Mouse (Mus musculus): Measurements from ENCODE around the gene Acap3. TPM values are rescaled to one million over a fixed set of nuclear protein-coding genes. Genes with fewer than 3 reads are reported as not detected.
A peak's percentile ranks its signal among the peaks of the same experiment; 100 is the strongest.

Gene Acap3
- polyA plus RNA-seq, 1 experiment from 2014 or later, result 24.3 TPM

- Histone ChIP-seq H3K9me3 (replicated peaks) (no peaks in the 10 kb centered on the region), H3K27ac (replicated peaks) (no peak overlapping the region), H3K36me3 (peaks cover 92% of the 10 kb centered on the region), H3K4me1 (peaks cover 8% of the 10 kb centered on the region; the same call in 1 of the 2 replicates), H3K27me3 (ENCODE audit: low read depth, poor library complexity, severe bottlenecking) (no peaks in the 10 kb centered on the region), H3K4me3 (no peak overlapping the region)
- 95% methylated on average over 12 of the region's 12 CpGs for WGBS
- DNase-seq (ENCODE audit: low spot score), result no peak
Observed at GRCm38 (mm10) chr4:155856071-155856470, 35.6 kb upstream of the Acap3 start.

DNA sequence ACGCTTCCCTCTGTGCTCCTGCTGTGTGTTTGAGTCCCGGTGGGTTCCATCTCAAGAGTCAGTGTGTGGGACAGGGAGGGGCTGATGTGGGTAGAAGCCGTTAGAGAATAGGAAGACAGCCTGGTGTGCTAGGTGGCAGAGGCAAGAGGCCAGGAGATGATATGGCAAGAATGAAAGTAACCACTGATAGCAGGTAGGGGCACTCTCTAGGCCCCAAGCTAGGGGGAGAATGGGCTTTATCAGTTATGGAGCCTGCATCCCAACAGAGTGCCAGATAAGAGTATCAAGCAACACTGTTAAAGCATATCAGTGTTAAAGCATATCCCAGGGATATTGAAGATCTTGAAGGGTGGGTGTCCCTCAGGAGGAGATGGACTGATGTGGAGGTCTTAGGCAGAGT is 34.7 kb upstream of the Acap3 start:
- Histone ChIP-seq H3K27me3 (ENCODE audit: low read depth, poor library complexity, severe bottlenecking) (no peaks in the 10 kb centered on the region), H3K4me1 (peaks cover 8% of the 10 kb centered on the region; the same call in 1 of the 2 replicates), H3K9me3 (replicated peaks) (no peaks in the 10 kb centered on the region), H3K4me3 (no peak overlapping the region; the same call in 1 of the 2 replicates), H3K36me3 (peaks cover 98% of the 10 kb centered on the region), H3K27ac (replicated peaks) (no peak overlapping the region)
- no peak for DNase-seq (ENCODE audit: low spot score)
- WGBS, result 87% methylated on average over 3 of the region's 3 CpGs

- no peaks in the 10 kb centered on the region for H3K9me3 ChIP-seq (replicated peaks)
- H3K36me3 ChIP-seq, result peaks cover 83% of the 10 kb centered on the region
- WGBS, result 26% methylated on average over 13 of the region's 13 CpGs
- DNase-seq (ENCODE audit: low spot score), result peak; percentile 68
- no peak overlapping the region for H3K27ac ChIP-seq (replicated peaks)
- no peak overlapping the region for H3K4me3 ChIP-seq
- peaks cover 8% of the 10 kb centered on the region; the same call in 1 of the 2 replicates for H3K4me1 ChIP-seq
- no peaks in the 10 kb centered on the region for H3K27me3 ChIP-seq (ENCODE audit: low read depth, poor library complexity, severe bottlenecking)
Observed at GRCm38 (mm10) chr4:155859318-155859717, 32.3 kb upstream of the Acap3 start.

GRCm38 (mm10) chr4:155861787-155862186 is 29.8 kb upstream of the Acap3 start:
- WGBS, result 95% methylated on average over 7 of the region's 7 CpGs
- no peak overlapping the region for H3K4me3 ChIP-seq
- H3K27me3 ChIP-seq (ENCODE audit: low read depth, poor library complexity, severe bottlenecking), result no peaks in the 10 kb centered on the region
- DNase-seq (ENCODE audit: low spot score), result no peak
- no peaks in the 10 kb centered on the region for H3K9me3 ChIP-seq (replicated peaks)
- peaks cover 8% of the 10 kb centered on the region; the same call in 1 of the 2 replicates for H3K4me1 ChIP-seq
- H3K36me3 ChIP-seq, result peaks cover 81% of the 10 kb centered on the region
- no peak overlapping the region for H3K27ac ChIP-seq (replicated peaks)

DNA sequence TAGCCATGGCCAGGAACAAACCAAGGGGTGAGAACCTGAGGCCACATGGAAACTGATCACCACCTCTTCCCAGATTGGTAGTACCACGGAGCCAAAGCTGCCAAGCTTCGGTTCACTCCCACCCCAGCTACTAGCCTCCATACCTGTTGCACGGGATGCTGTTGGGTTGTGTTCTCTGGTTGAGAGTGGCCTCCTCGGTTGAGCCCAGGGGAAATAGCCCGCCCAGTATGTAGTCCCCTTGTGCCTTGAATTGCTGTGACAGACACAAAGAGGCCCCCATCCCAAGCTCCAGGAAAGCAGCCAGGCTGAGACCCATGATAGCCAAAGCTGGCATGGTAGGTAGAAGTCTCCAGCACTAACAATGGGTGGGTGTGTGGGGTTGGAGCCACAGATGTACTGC is 28.6 kb upstream of the Acap3 start, which contains the start of gene Tas1r3:
Gene Tas1r3, minus strand, starts transcription at position 362 of the 400 bp plus-strand sequence.
- H3K9me3 ChIP-seq (replicated peaks), result no peaks in the 10 kb centered on the region
- peaks cover 8% of the 10 kb centered on the region; the same call in 1 of the 2 replicates for H3K4me1 ChIP-seq
- peaks cover 73% of the 10 kb centered on the region for H3K36me3 ChIP-seq
- no peak for DNase-seq (ENCODE audit: low spot score)
- H3K4me3 ChIP-seq, result no peak within 1 kb of the TSS
- WGBS, result 77% methylated on average over 5 of the region's 5 CpGs
- H3K27ac ChIP-seq (replicated peaks), result no peak within 1 kb of the TSS
- no peaks in the 10 kb centered on the region for H3K27me3 ChIP-seq (ENCODE audit: low read depth, poor library complexity, severe bottlenecking)

- DNase-seq (ENCODE audit: low spot score), result no peak
- Histone ChIP-seq H3K9me3 (replicated peaks) (no peaks in the 10 kb centered on the region), H3K36me3 (peaks cover 55% of the 10 kb centered on the region), H3K4me1 (peaks cover 30% of the 10 kb centered on the region), H3K27me3 (ENCODE audit: low read depth, poor library complexity, severe bottlenecking) (no peaks in the 10 kb centered on the region), H3K4me3 (peak overlapping the region; percentile 82), H3K27ac (replicated peaks) (peak overlapping the region; percentile 88)
- WGBS, result 12% methylated on average over 22 of the region's 22 CpGs
Observed at GRCm38 (mm10) chr4:155868614-155869298, 22.9 kb upstream of the Acap3 start.

DNA sequence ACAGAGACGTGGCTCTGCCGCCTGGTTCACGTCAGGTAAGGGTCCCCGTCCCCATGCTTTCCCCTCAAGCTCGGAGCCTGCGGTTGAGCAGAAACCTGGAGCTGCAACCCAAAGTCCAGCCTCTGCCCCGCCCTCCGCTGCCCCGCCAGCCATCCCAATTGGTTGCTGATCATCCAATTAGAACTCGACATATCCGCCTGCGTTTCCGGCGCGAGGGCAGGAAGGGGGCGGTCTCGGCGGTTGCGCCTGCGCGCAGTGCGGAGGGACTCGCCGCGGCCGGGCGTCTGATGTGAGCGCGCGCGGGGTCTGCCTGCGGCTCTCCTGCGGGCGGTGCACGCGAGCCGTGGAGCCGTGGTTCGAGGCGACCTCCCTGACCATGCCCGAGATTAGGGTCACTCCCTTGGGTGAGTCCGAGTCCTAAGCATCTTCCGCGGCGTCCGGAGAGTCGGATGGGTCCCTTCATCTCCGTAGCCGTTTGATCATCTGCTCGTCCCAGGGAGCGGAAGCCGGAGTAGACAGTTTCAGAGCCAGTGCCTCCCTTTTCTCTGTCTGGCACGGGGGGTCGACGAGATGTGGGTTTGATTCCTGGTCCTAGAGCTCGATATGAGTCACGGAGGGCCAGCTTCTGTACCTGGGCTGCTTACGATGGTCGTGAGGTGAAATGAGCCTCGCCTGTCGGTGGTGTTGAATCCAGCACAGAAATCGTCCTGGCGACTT is 22.1 kb upstream of the Acap3 start, which contains the start of the genes Cptp and Ints11:
Gene Cptp, minus strand, starts transcription at position 124 of the 717 bp plus-strand sequence.
Gene Ints11, plus strand, starts transcription at position 230 of the 717 bp plus-strand sequence.
- Histone ChIP-seq H3K27ac (replicated peaks) (peak within 1 kb of the TSS; percentile 88), H3K9me3 (replicated peaks) (no peaks in the 10 kb centered on the region), H3K36me3 (peaks cover 61% of the 10 kb centered on the region), H3K4me3 (peak within 1 kb of the TSS; percentile 82), H3K4me1 (peaks cover 30% of the 10 kb centered on the region), H3K27me3 (ENCODE audit: low read depth, poor library complexity, severe bottlenecking) (no peaks in the 10 kb centered on the region)
- under 1% methylated on average over 63 of the region's 63 CpGs for WGBS
- DNase-seq (ENCODE audit: low spot score), result peak; percentile 98

DNA sequence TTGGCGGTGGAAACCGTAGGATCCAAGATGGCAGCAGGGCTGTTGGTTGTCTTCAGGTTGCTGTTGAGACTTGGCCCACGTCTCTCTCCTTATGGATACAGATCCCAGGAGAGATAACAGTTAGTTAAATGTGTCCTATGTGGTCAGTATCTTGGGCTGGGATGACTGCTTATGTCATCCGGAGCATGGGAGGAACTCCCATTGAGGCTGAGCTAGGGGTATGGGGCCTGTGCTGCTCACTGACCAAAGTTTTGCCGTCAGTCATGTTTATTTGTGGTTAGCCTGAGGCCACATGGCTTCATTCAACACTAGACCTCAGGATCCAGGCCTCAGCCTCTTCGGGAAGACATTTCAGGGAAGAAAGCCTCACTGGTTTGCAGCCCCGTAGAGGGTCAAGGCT is 20.2 kb upstream of the Acap3 start:
- Histone ChIP-seq H3K27ac (replicated peaks) (no peak overlapping the region), H3K4me1 (peaks cover 30% of the 10 kb centered on the region), H3K9me3 (replicated peaks) (no peaks in the 10 kb centered on the region), H3K4me3 (peak overlapping the region; percentile 3; the same call in 1 of the 2 replicates), H3K27me3 (ENCODE audit: low read depth, poor library complexity, severe bottlenecking) (no peaks in the 10 kb centered on the region), H3K36me3 (peaks cover 63% of the 10 kb centered on the region)
- 95% methylated on average over 7 of the region's 7 CpGs for WGBS
- DNase-seq (ENCODE audit: low spot score), result no peak

- no peaks in the 10 kb centered on the region for H3K9me3 ChIP-seq (replicated peaks)
- H3K36me3 ChIP-seq, result peaks cover 86% of the 10 kb centered on the region
- no peaks in the 10 kb centered on the region for H3K27me3 ChIP-seq (ENCODE audit: low read depth, poor library complexity, severe bottlenecking)
- 86% methylated on average over 3 of the region's 3 CpGs for WGBS
- no peak overlapping the region for H3K27ac ChIP-seq (replicated peaks)
- no peaks in the 10 kb centered on the region for H3K4me1 ChIP-seq
- DNase-seq (ENCODE audit: low spot score), result no peak
- H3K4me3 ChIP-seq, result no peak overlapping the region
Observed at GRCm38 (mm10) chr4:155883587-155883986, 8.0 kb upstream of the Acap3 start.

- Histone ChIP-seq H3K27me3 (ENCODE audit: low read depth, poor library complexity, severe bottlenecking) (no peaks in the 10 kb centered on the region), H3K9me3 (replicated peaks) (no peaks in the 10 kb centered on the region), H3K27ac (replicated peaks) (no peak overlapping the region), H3K4me3 (no peak overlapping the region), H3K36me3 (peaks cover 85% of the 10 kb centered on the region), H3K4me1 (peaks cover 15% of the 10 kb centered on the region)
- no peak for DNase-seq (ENCODE audit: low spot score)
- 94% methylated on average over 5 of the region's 5 CpGs for WGBS
Observed at GRCm38 (mm10) chr4:155886330-155886729, 5.3 kb upstream of the Acap3 start.

- Histone ChIP-seq H3K9me3 (replicated peaks) (no peaks in the 10 kb centered on the region), H3K4me3 (no peak overlapping the region), H3K27me3 (ENCODE audit: low read depth, poor library complexity, severe bottlenecking) (no peaks in the 10 kb centered on the region), H3K4me1 (peaks cover 19% of the 10 kb centered on the region), H3K36me3 (peaks cover 76% of the 10 kb centered on the region), H3K27ac (replicated peaks) (no peak overlapping the region)
- no peak for DNase-seq (ENCODE audit: low spot score)
- WGBS, result 90% methylated on average over 10 of the region's 10 CpGs
Observed at GRCm38 (mm10) chr4:155887674-155888073, 3.9 kb upstream of the Acap3 start.

GRCm38 (mm10) chr4:155888181-155888580 is 3.4 kb upstream of the Acap3 start:
- Histone ChIP-seq H3K4me1 (peaks cover 24% of the 10 kb centered on the region), H3K4me3 (no peak overlapping the region), H3K27me3 (ENCODE audit: low read depth, poor library complexity, severe bottlenecking) (no peaks in the 10 kb centered on the region), H3K27ac (replicated peaks) (no peak overlapping the region), H3K36me3 (peaks cover 71% of the 10 kb centered on the region), H3K9me3 (replicated peaks) (no peaks in the 10 kb centered on the region)
- DNase-seq (ENCODE audit: low spot score), result no peak
- 94% methylated on average over 9 of the region's 9 CpGs for WGBS

DNA sequence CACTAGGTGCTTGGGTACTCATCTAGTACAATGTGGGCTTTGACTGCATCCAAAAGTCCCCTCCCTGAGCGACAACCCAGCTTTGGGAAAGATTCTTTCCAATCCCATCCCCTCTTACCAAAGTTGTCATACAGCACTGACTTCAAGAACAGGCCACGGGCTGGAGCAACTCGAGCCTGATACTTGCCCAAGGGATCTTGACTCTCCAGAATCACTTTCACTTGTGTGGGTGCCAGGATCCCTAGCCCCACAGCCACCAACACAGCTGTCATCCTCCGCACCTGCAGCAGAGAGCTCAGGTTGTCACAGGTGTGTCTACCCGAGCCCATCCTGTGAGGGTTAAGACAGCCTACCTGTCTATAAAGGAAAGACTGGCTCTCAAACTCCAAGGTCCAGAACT is 2.3 kb upstream of the Acap3 start:
- H3K27me3 ChIP-seq (ENCODE audit: low read depth, poor library complexity, severe bottlenecking), result no peaks in the 10 kb centered on the region
- H3K4me3 ChIP-seq, result no peak overlapping the region
- 88% methylated on average over 5 of the region's 5 CpGs for WGBS
- H3K36me3 ChIP-seq, result peaks cover 60% of the 10 kb centered on the region
- H3K4me1 ChIP-seq, result peaks cover 36% of the 10 kb centered on the region
- H3K27ac ChIP-seq (replicated peaks), result no peak overlapping the region
- H3K9me3 ChIP-seq (replicated peaks), result no peaks in the 10 kb centered on the region
- DNase-seq (ENCODE audit: low spot score), result no peak

All from midbrain, embryonic 10.5 days (tissue).